Mouse (Mus musculus) small intestine, adult 2 months (tissue): ENCODE results near the gene Arhgap35. TPM values are rescaled to one million over a fixed set of nuclear protein-coding genes. Genes with fewer than 3 reads are reported as not detected.

Source experiments
- H3K27ac ChIP-seq: fragments of 200-500 bp; 2 replicates; pipeline ENCODE4 v1.5.1; 2012; ENCODE audit warnings: low read depth, low read length, control low read depth, inconsistent platforms; ENCODE audit not compliant: insufficient read depth
- H3K27me3 ChIP-seq: fragments of 200-500 bp; 2 replicates; pipeline ENCODE4 v1.6.1; 2012; ENCODE audit warnings: mild to moderate bottlenecking, moderate library complexity, low read length, inconsistent platforms; ENCODE audit not compliant: control insufficient read depth, insufficient read depth
- H3K36me3 ChIP-seq: fragments of 200-500 bp; 2 replicates; pipeline ENCODE4 v1.6.1; 2012; ENCODE audit warnings: mild to moderate bottlenecking, low read length, control low read depth, inconsistent platforms; ENCODE audit not compliant: control insufficient read depth, insufficient read depth
- H3K4me1 ChIP-seq: fragments of 200-500 bp; 2 replicates; pipeline ENCODE4 v1.6.1; 2012; ENCODE audit warnings: low read length, inconsistent platforms, mixed read lengths; ENCODE audit not compliant: control insufficient read depth, insufficient read depth, insufficient read length
- H3K4me3 ChIP-seq: fragments of 200-500 bp; 2 replicates; pipeline ENCODE4 v1.5.1; 2012; ENCODE audit warnings: low read depth, mild to moderate bottlenecking, control low read depth, inconsistent platforms, low read length, moderate library complexity
- CTCF ChIP-seq: fragments of 200-500 bp; IDR thresholded peaks from 2 replicates; pipeline ENCODE4 v1.5.1; 2012; ENCODE audit warnings: low read depth, mild to moderate bottlenecking, control low read depth, inconsistent platforms, low read length, moderate library complexity, mixed read lengths; ENCODE audit not compliant: insufficient replicate concordance, insufficient read length; ENCODE audit errors: extremely low read depth
- POLR2A ChIP-seq: fragments of 200-500 bp; IDR thresholded peaks from 2 replicates; pipeline ENCODE4 v1.6.1; 2012; ENCODE audit warnings: low read depth, mild to moderate bottlenecking, control low read depth, inconsistent platforms, low read length, moderate library complexity
- WGBS: fragments of 180-500 bp; shearing (Covaris S2); methylation state at CpG from one replicate; pipeline ENCODE4 v1.1.7; 2018; 5-methylcytosine and 5-hydroxymethylcytosine counted together
- polyA plus RNA-seq: library from polyadenylated mRNA; depleted of rRNA; stranded (reverse); fragments of >200 nt; gene quantifications from 2 replicates; pipeline ENCODE4 v1.2.3, GENCODE M21; 2012

The Arhgap35 gene
- polyA plus RNA-seq, 1 experiment, result 11.6 TPM

DNA sequence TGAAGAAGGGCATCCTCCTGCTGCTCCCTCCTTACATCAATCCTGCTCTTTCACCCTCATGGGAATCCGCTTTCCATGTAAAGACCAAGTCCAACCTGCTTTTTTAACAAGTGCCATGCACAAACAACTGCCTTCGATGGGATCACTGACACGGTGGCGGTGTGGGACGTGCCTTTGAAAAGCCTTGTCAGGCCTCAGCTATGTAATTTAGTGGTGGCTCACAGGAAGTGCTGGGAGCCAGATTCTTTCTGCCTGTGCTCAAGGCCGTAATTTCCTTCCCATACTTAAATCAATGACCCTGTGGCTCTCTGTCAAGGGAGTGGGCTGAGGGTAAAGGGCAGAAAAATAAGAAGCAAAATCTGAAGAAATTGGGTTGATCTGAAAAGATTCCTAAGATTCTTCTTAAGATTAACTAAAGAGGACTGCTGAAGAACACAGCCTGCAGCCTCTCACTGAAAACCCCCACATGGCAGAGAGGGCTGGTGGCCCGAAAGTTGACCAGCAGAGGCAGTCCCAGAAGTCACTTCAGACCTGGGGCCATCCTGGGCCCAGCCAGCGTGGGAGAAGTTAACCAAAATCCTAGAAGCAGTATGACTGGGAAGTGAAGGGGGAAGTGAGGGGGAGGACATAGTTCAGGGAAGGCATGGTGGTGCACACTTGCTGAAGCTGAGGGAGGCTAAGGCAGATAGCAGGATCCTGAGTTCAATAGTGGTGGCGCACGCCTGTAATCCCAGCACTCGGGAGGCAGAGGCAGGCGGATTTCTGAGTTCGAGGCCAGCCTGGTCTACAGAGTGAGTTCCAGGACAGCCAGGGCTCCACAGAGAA lies 33.3 kb downstream of the Arhgap35 start:
- Histone ChIP-seq H3K27ac (no peak overlapping the region), H3K36me3 (no peaks in the 10 kb centered on the region), H3K4me1 (peaks cover 11% of the 10 kb centered on the region), H3K4me3 (no peak overlapping the region), H3K27me3 (no peaks in the 10 kb centered on the region)
- TF ChIP-seq CTCF, result no peak
- TF ChIP-seq POLR2A, result no peak
- WGBS, result 68% methylated on average over 13 of the region's 13 CpGs

GRCm38 (mm10) chr7:16576719-16577118 lies 38.1 kb downstream of the Arhgap35 start:
- no peak for TF ChIP-seq CTCF

GRCm38 (mm10) chr7:16571191-16571590 lies 43.6 kb downstream of the Arhgap35 start:
- TF ChIP-seq CTCF, result no peak
- no peak for TF ChIP-seq POLR2A
- Histone ChIP-seq H3K36me3 (no peaks in the 10 kb centered on the region), H3K27ac (no peak overlapping the region), H3K4me1 (no peaks in the 10 kb centered on the region), H3K27me3 (no peaks in the 10 kb centered on the region), H3K4me3 (no peak overlapping the region)
- 17% methylated on average over 1 of the region's 1 CpGs for WGBS

More at GRCm38 (mm10) chr7:16576719-16577118, 38.1 kb downstream of the Arhgap35 start:
- Histone ChIP-seq H3K4me3 (no peak overlapping the region), H3K36me3 (no peaks in the 10 kb centered on the region), H3K27me3 (no peaks in the 10 kb centered on the region), H3K4me1 (peaks cover 6% of the 10 kb centered on the region), H3K27ac (no peak overlapping the region)
- 56% methylated on average over 1 of the region's 1 CpGs for whole genome bisulfite sequencing

DNA sequence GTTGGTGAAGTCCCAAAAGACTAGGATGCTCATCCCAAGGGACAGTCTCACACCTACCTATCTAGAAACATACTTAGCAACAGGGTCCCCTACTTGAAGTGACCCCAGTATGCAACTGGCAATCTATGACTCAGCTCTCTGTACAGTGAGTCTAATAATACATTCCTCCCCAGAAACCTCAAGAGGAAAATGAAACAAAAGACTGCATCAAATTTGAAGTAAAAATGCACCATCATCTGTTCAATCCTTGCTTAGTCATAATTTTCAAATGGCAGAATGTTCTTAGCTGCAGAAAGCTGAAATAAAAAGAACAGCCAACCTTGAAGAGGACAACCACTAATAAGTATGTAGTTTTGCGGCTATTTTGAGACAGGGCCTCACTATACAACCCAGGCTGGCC lies 44.1 kb downstream of the Arhgap35 start:
- H3K4me1 ChIP-seq, result no peaks in the 10 kb centered on the region
- no peak overlapping the region for H3K27ac ChIP-seq
- WGBS, result 67% methylated on average over 1 of the region's 1 CpGs
- TF ChIP-seq CTCF, result no peak
- TF ChIP-seq POLR2A, result no peak
- H3K27me3 ChIP-seq, result no peaks in the 10 kb centered on the region
- no peak overlapping the region for H3K4me3 ChIP-seq
- H3K36me3 ChIP-seq, result no peaks in the 10 kb centered on the region

GRCm38 (mm10) chr7:16564491-16564890 lies 50.3 kb downstream of the Arhgap35 start:
- Histone ChIP-seq H3K27me3 (no peaks in the 10 kb centered on the region), H3K36me3 (peaks cover 19% of the 10 kb centered on the region)
- TF ChIP-seq CTCF (no peak), POLR2A (no peak)

DNA sequence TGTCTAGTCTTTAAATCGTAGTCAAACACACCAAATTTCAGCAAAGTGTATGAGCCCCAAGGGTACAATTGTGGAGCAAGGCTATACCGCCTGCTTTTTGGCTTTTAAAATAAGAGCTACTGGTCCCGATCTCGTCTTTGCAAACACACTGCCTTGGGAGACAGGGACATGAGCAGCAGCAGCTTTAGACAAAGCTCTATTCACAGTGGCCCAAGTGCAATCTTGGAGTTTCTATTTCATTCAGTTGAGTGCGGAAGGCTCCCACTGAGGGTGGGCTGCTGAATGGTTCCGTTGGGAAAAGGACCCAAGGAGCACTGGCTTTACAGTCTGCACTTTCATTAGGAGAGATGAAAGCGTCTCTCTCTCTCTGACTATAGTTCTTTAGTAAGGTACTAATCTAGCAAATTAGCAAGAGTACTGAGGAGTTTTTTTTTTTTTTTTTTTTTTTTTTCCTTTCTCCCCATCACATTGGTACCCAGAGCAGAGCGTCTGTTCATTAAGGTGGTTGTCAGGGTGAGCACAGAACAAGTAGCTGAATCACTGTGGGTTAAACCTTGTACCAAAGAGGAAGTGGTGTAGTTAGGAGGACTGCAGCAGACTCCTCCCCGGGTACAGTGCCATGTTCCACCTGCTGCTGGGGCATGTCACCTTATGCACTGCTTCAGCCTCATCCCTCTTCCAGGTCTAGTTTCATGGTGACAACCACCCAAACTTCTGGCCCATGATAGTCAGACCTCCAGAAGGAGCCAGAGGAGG lies 56.8 kb downstream of the Arhgap35 start:
- no peaks in the 10 kb centered on the region for H3K4me1 ChIP-seq
- H3K27ac ChIP-seq, result no peak overlapping the region
- no peak overlapping the region for H3K4me3 ChIP-seq
- 85% methylated on average over 9 of the region's 9 CpGs for WGBS
- TF ChIP-seq POLR2A (no peak), CTCF (no peak)
- peaks cover 7% of the 10 kb centered on the region for H3K36me3 ChIP-seq
- no peaks in the 10 kb centered on the region for H3K27me3 ChIP-seq

More at GRCm38 (mm10) chr7:16564491-16564890, 50.3 kb downstream of the Arhgap35 start:
- Histone ChIP-seq H3K4me1 (no peaks in the 10 kb centered on the region), H3K4me3 (no peak overlapping the region), H3K27ac (no peak overlapping the region)
- 93% methylated on average over 8 of the region's 8 CpGs for WGBS

- WGBS, result 92% methylated on average over 4 of the region's 4 CpGs
- Histone ChIP-seq H3K4me3 (no peak overlapping the region), H3K27ac (no peak overlapping the region), H3K4me1 (no peaks in the 10 kb centered on the region), H3K36me3 (peaks cover 5% of the 10 kb centered on the region), H3K27me3 (no peaks in the 10 kb centered on the region)
- TF ChIP-seq POLR2A, result no peak
These were observed 57.5 kb downstream of the Arhgap35 start for GRCm38 (mm10) chr7:16557251-16557650.
